Mouse (Mus musculus) spleen, postnatal 14 days (tissue): Measurements from ENCODE around the gene Tmbim6.
"Not testable (repeated sequence)": the region's sequence is repeated elsewhere in the genome, so short reads cannot be mapped to it uniquely, and the experiment has no call there.

ENCODE experiments used
- DNase-seq, 2 experiments: peaks; one replicate each; pipeline ENCODE4 v3.0.0; 2021 to 2022; ENCODE audit warnings: low spot score in 2 of 2

Gene Tmbim6

GRCm38 (mm10) chr15:99417692-99418271, 25.1 kb downstream of the Tmbim6 start:
- no peak for DNase-seq

DNA sequence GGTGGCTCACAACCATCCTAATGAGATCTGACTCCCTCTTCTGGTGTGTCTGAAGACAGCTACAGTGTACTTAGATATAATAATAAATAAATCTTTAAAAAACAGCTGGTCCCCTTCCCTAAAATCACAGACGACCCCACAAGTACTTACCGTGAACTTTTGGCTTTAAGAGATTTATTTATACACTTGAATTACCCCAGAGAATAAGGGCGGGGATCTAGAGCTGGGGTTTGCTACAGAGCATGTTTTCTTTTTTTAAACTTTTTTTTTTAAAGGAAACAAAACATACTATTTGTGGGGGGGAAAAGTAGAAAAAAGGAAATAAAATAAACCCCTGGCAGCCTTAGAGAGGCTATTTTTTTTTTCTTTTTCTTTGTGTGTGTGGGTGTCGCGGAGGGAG, 27.4 kb downstream of the Tmbim6 start:
- DNase-seq: no peak

GRCm38 (mm10) chr15:99420521-99421014, 27.9 kb downstream of the Tmbim6 start:
- no peak for DNase-seq

- DNase-seq: no peak
These were observed 28.5 kb downstream of the Tmbim6 start for GRCm38 (mm10) chr15:99421152-99421551.

DNA sequence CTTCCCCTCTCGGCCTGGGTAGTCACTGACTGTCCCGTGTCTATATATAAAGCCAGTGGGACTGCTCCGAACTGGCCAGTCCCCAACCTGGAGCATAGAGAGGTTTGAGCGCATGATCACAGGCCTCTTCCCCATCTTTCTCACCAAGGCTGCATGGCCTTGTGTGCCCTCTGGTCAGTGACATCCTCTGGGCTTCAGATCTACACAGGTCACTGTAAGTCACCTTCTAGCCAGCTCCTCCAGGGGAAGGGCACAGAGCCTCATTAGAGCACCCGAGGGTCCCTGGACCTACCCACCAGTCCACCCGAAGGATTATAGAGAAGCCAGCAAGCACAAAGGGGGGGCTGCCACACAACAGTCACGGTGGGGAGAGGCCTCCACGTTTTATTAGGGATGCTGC, 29.0 kb downstream of the Tmbim6 start:
- DNase-seq: no peak

GRCm38 (mm10) chr15:99422551-99422950, 29.9 kb downstream of the Tmbim6 start:
- no peak for DNase-seq

GRCm38 (mm10) chr15:99423131-99423530, 30.4 kb downstream of the Tmbim6 start:
- DNase-seq: no peak

DNA sequence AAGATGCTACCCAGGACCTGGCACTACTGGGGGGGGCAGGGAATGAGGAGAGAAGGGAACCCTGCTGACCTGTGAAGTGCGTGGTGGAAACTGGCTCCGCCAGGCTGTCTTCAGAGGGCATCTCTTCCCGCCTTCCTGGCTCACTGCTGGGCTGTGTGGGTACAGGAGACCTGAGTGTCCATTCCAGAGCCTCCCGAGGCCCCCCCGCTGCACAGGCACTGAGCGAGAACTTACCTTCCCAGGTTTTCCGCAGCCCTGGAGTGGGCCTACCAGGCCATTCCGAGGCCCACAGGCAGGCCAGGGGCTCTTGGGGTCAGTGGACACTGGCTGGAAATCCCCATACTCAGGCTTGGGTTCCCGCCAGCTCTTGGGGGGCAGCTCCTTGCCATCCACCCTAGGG, 31.2 kb downstream of the Tmbim6 start:
- no peak for DNase-seq

DNA sequence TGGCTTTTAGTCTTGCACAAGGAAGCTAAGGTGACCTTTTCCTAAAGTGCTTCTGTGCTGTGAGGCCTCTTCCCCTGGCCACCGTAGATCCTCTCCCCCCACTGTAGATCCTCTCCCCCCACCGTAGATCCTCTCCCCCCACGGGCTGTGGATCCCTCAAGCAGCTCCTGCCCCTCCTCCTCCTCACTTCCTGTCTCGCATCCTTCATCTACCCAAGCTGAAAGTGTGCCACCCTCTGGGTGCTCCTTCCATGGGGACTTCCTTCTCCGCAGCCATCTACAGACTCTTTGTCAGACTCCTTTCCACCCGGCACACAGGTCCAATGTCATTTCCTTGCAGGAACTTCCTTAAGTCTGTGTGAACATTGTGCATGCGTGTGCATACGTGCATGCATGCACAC, 37.7 kb downstream of the Tmbim6 start:
- no peak for DNase-seq

- no peak for DNase-seq
These were observed 38.4 kb downstream of the Tmbim6 start for GRCm38 (mm10) chr15:99431063-99431462.

DNA sequence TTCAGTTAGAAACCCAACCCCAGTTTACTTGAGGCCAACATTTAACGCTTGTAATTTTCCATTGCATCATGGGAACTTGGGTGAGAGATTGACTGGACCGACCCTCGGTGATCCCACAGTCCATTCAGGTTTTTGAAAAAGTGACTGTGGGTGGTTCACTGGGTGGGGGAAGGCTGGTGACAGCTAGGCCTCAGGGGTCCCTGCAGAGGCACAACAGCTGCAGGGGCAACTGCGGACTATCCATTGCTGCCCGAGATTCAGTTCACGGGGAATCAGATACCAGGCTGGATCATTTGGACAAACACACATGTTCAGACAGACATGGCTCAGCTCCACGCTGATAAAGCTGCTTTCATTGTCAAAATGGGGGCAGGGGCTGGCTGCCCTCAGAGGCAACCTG, 38.8 kb downstream of the Tmbim6 start:
- DNase-seq: no peak

DNA sequence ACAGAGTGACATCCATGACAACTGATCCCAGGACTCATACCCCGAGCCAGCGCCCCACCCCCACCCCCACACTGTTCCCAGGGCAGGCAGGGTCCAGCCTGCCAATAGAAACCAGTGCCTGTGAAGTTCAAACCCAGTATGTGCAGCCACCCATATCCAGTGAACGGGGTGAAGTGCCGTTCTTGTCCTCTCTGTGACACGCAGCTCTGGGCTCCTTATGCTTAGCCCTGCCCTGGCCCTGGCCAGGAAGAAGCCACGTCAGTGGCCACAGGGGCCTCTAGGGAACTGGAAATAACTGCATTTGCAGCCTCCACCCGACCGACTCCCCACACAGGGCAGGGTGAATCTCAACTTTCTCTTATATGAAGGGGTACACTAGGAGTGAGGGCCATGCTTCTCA, 39.3 kb downstream of the Tmbim6 start:
- no peak for DNase-seq

GRCm38 (mm10) chr15:99433081-99433718, 40.5 kb downstream of the Tmbim6 start:
- no peak for DNase-seq

DNA sequence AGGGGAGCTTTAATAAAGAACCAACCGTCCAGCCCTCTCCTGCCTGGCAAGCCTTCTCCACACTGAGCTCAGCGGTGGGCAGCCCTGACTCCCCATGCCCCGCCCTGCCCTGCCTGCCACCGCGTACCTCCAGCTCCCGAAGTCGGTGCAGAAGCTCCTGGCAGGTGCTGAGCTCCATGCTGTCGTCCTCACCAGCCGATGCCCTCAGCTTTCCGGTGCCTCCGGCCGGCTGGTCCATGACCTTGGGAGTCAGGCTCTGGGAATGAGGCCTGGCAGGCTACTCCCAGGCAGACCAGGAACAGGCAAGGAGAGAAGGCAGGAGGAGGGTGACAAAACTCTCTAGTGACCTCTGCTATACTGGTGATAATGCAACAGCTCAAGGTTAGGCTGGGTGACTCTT, 41.2 kb downstream of the Tmbim6 start:
- no peak for DNase-seq

GRCm38 (mm10) chr15:99438966-99439698, 46.5 kb downstream of the Tmbim6 start:
- DNase-seq: no peak

DNA sequence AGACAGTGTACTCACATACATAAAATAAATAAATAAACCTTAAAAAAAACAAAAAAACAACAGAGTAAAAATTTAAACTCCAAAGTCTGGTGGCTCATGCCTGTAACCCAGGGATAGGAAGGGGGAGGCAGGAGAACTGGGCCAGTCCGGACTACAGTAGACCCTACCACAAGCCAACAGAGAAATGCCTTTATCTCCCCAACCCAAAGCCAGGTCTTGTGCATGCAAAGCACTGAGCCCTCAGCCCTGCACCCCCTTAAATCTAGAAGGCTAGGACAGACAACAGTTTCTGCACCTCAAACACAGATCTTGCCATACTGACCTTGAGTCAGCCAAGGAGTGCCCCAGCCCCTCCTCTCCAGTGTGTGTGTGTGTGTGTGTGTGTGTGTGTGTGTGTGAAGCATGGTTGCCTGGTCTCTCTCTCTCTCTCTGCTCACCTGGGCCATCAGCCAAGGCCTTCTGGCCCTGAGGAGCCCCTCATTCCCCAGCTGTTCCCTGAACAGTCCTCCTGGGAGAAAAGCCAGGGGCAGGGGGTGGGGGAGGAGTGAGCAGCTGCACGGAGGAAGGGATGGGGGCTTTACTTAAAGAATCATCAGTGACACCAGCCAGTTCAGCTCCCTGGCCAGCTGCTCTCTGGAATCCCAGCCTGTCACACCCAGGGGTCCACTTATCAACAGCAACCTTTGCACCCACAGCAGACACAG, 47.6 kb downstream of the Tmbim6 start:
- DNase-seq: no peak

- DNase-seq: no peak
These were observed 48.3 kb downstream of the Tmbim6 start for GRCm38 (mm10) chr15:99440816-99441457.

GRCm38 (mm10) chr15:99442358-99442757, 49.7 kb downstream of the Tmbim6 start:
- DNase-seq: no peak

GRCm38 (mm10) chr15:99445567-99445966, 52.9 kb downstream of the Tmbim6 start:
- no peak for DNase-seq

DNA sequence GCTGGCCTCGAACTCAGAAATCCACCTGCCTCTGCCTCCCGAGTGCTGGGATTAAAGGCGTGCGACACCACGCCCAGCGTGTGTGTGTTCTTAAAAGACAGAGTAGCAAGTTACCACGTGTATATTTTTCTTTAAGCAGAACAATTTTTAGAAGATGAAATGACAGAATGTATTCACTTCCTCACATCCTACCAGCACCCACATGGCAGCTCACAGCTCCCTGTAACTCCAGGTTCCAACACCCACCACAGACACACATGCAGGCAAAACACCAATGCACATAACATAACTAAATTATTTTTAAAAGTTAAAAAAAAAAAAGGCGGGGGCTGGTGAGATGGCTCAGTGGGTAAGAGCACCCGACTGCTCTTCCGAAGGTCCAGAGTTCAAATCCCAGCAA, 53.5 kb downstream of the Tmbim6 start:
- DNase-seq: not testable (repeated sequence)

DNA sequence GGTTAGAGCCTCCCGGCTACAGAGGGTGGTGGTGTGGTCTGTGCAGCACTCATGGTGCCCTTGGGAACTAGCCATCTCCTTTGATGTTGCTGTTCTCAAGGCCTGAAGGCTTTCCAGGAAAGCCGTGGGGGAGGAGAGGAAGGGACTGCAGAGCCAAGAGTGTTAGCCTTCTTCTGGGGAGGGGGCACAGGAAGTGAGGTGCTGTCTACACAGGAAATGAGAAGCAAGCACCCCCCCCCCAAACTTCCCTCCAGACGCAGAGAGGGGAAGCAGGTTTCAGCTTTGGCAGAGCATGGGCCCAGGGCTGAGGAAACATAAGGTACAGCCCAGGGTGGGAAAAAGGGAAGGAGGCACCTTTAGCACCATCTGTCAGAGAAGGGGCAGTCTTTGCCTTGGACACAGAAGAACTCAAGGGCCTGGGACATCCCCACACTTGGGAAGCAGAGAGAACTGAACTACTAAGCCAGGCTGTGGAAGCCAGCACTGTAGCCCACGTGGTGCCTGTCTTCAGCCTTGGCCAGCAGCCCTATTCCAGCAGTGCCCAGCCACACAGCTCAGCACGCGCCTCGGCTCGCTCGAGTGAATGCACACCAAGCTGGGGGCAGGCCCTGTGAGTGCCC, 56.6 kb downstream of the Tmbim6 start:
- no peak for DNase-seq
